Comparison of ENCODE assay signal across 8 mouse cellular contexts in the genomic region with DNA sequence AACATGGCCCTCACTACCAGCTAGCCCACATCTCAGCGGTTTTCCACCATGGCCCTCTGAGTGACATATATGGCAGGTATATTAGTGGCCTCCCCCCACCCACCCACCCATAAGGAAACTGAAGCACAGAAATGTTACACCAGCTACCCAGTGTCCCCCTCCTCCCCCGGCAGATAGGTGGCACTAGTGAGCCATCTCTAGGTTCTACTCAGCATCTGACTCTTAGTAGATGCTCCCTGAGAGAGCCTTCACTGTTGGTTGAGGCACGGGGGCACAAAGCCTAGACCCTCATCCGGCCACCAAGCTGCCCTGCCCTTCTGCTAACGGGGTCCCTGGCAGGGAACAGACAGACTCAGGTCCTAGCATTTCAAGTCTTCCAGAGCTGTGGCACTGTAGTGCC. TPM values are rescaled to one million over a fixed set of nuclear protein-coding genes. Genes with fewer than 3 reads are reported as not detected.
DNase-seq lines count a peak whose midpoint lies in the region; ATAC-seq and TF ChIP-seq lines count a peak whose summit lies in the region.

No protein-coding gene starts in this region.

- H3K27me3 ChIP-seq in heart, embryonic 11.5 days (ENCODE audit: control insufficient read depth, insufficient read depth, low read length), result no peaks in the 10 kb centered on the region
- H3K27me3 ChIP-seq in forebrain, postnatal 0 days (ENCODE audit: insufficient read depth, low read length), result no peaks in the 10 kb centered on the region
- no peaks in the 10 kb centered on the region for H3K27me3 ChIP-seq in neural tube, embryonic 13.5 days

- H3K9ac ChIP-seq in heart, embryonic 11.5 days (ENCODE audit: low read depth, low read length), result no peak overlapping the region
- no peak overlapping the region for H3K9ac ChIP-seq in forebrain, postnatal 0 days
- H3K9ac ChIP-seq in neural tube, embryonic 13.5 days, result 0 out of 2 replicates have a peak overlapping the region, but pooled peaks have one; percentile 31

- TF ChIP-seq CTCF in forebrain, postnatal 0 days (IDR thresholded peaks at IDR 0.05; ENCODE audit: low read depth), result peak; percentile 65

- no peak overlapping the region for H3K27ac ChIP-seq in heart, embryonic 11.5 days (ENCODE audit: low read depth, low read length)
- H3K27ac ChIP-seq in forebrain, postnatal 0 days (ENCODE audit: low read depth, low read length), result no peak overlapping the region
- peak overlapping the region; percentile 95 for H3K27ac ChIP-seq in neural tube, embryonic 13.5 days (replicated peaks)

- H3K4me1 ChIP-seq in heart, embryonic 11.5 days (ENCODE audit: control insufficient read depth, insufficient read depth, low read length), result peaks cover 70% of the 10 kb centered on the region
- peaks cover 23% of the 10 kb centered on the region for H3K4me1 ChIP-seq in forebrain, postnatal 0 days (ENCODE audit: insufficient read depth)
- H3K4me1 ChIP-seq in neural tube, embryonic 13.5 days (replicated peaks), result peaks cover 92% of the 10 kb centered on the region

- no peaks in the 10 kb centered on the region for H3K36me3 ChIP-seq in heart, embryonic 11.5 days (ENCODE audit: control insufficient read depth, insufficient read depth, low read length)
- no peaks in the 10 kb centered on the region for H3K36me3 ChIP-seq in forebrain, postnatal 0 days (ENCODE audit: insufficient read depth)
- no peaks in the 10 kb centered on the region for H3K36me3 ChIP-seq in neural tube, embryonic 13.5 days

- H3K4me3 ChIP-seq in heart, embryonic 11.5 days (ENCODE audit: low read depth, low read length), result no peak overlapping the region
- H3K4me3 ChIP-seq in forebrain, postnatal 0 days (ENCODE audit: low read depth, low read length), result no peak overlapping the region
- H3K4me3 ChIP-seq in neural tube, embryonic 13.5 days, result no peak overlapping the region

- H3K4me2 ChIP-seq in heart, embryonic 11.5 days, result no peak overlapping the region
- no peak overlapping the region for H3K4me2 ChIP-seq in forebrain, postnatal 0 days (ENCODE audit: low read depth)
- H3K4me2 ChIP-seq in neural tube, embryonic 13.5 days, result no peak overlapping the region

- DNase-seq in heart, adult 8-10 months (ENCODE audit: low spot score), result peak; percentile 55
- peak; percentile 23 to 49 for DNase-seq in B cell, adult 2 months
- DNase-seq in adrenal gland, adult 2 months, result peak; percentile 63
- DNase-seq in forebrain, postnatal 0 days, result no peak
- DNase-seq in kidney, postnatal 4 days, result peak; percentile 73 to 78

- no peaks in the 10 kb centered on the region for H3K9me3 ChIP-seq in heart, embryonic 11.5 days (replicated peaks; ENCODE audit: control insufficient read depth, low read length)
- H3K9me3 ChIP-seq in forebrain, postnatal 0 days (ENCODE audit: low read length), result no peaks in the 10 kb centered on the region
- no peaks in the 10 kb centered on the region for H3K9me3 ChIP-seq in neural tube, embryonic 13.5 days

- 58% methylated on average over 4 of the region's 5 CpGs for WGBS in heart, embryonic 11.5 days (ENCODE audit: insufficient replicate concordance)
- WGBS in forebrain, postnatal 0 days, result 56% methylated on average over 5 of the region's 5 CpGs
- 60% methylated on average over 5 of the region's 5 CpGs for WGBS in neural tube, embryonic 13.5 days

- no peak for ATAC-seq in heart, embryonic 11.5 days (replicated peaks; ENCODE audit: insufficient number of reproducible peaks, low FRiP score, low TSS enrichment)
- 0 out of 2 replicates have a peak, but pooled peaks have one; percentile 19 for ATAC-seq in forebrain, postnatal 0 days
- no peak for ATAC-seq in neural tube, embryonic 13.5 days (ENCODE audit: low read depth)
- ATAC-seq in erythroid progenitor cell, adult 5-6 weeks (replicated peaks; ENCODE audit: low FRiP score, poor library complexity, severe bottlenecking), result no peak

RNA-seq across cellular contexts. Expression of a gene that starts 38.2 kb away (rescaled TPM):
- total RNA-seq in heart, adult 8-10 months (2022), result 10 to 100 TPM; 25.5 to 32.4 (median 31.1) TPM
- 4.0 and 5.6 TPM in 2 replicates for polyA plus RNA-seq in heart, embryonic 11.5 days (2014; fragmentation: Nextera tagmentation; extraction: Ambion mirVana)
- total RNA-seq in adrenal gland, adult 2 months (2021), result 10 to 100 TPM; 23.7 to 37.6 TPM
- polyA plus RNA-seq in adrenal gland, adult 2 months (2012; rRNA removed), result 8.1 and 8.7 TPM in 2 replicates
- 13.5 TPM in 2 replicates for total RNA-seq in forebrain, postnatal 0 days (2014; rRNA removed)
- polyA plus RNA-seq in forebrain, postnatal 0 days (2015; fragmentation: Nextera tagmentation; extraction: Ambion mirVana), result 1.9 and 2.4 TPM in 2 replicates
- polyA plus RNA-seq in neural tube, embryonic 13.5 days (2015; fragmentation: Nextera tagmentation; extraction: Ambion mirVana), result 3.7 and 4.2 TPM in 2 replicates
- 38.1 and 80.0 TPM in 2 replicates for total RNA-seq in erythroid progenitor cell, adult 5-6 weeks (2015; ENCODE audit: low replicate concordance)
- total RNA-seq in erythroid progenitor cell, adult 5-6 weeks (2017; ENCODE audit: low replicate concordance), result 19.3 and 24.7 TPM in 2 replicates

RNA-seq across cellular contexts. Expression of a gene that starts 38.5 kb away (rescaled TPM):
- 100 to 1,000 TPM in 1 of 4 experiments, 10 to 100 TPM in 3; 88.6 to 103 (median 93.1) TPM for total RNA-seq in heart, adult 8-10 months (2022)
- polyA plus RNA-seq in heart, embryonic 11.5 days (2014; fragmentation: Nextera tagmentation; extraction: Ambion mirVana), result 62.4 and 64.4 TPM in 2 replicates
- 100 to 1,000 TPM; 109 to 117 TPM for total RNA-seq in adrenal gland, adult 2 months (2021)
- polyA plus RNA-seq in adrenal gland, adult 2 months (2012; rRNA removed), result 9.2 and 11.0 TPM in 2 replicates
- total RNA-seq in forebrain, postnatal 0 days (2014; rRNA removed), result 124 and 126 TPM in 2 replicates
- 92.5 and 102 TPM in 2 replicates for polyA plus RNA-seq in forebrain, postnatal 0 days (2015; fragmentation: Nextera tagmentation; extraction: Ambion mirVana)
- polyA plus RNA-seq in neural tube, embryonic 13.5 days (2015; fragmentation: Nextera tagmentation; extraction: Ambion mirVana), result 107 and 109 TPM in 2 replicates
- 121 and 122 TPM in 2 replicates for total RNA-seq in erythroid progenitor cell, adult 5-6 weeks (2015; ENCODE audit: low replicate concordance)
- 162 and 177 TPM in 2 replicates for total RNA-seq in erythroid progenitor cell, adult 5-6 weeks (2017; ENCODE audit: low replicate concordance)

RNA-seq across cellular contexts. Expression of a gene that starts 57.7 kb away (rescaled TPM):
- 10 to 100 TPM; 38.2 to 46.2 (median 40.0) TPM for total RNA-seq in heart, adult 8-10 months (2022)
- polyA plus RNA-seq in heart, embryonic 11.5 days (2014; fragmentation: Nextera tagmentation; extraction: Ambion mirVana), result 6.3 and 7.8 TPM in 2 replicates
- 10 to 100 TPM; 19.0 to 26.9 TPM for total RNA-seq in adrenal gland, adult 2 months (2021)
- polyA plus RNA-seq in adrenal gland, adult 2 months (2012; rRNA removed), result 35.3 and 38.0 TPM in 2 replicates
- 66.1 and 68.0 TPM in 2 replicates for total RNA-seq in forebrain, postnatal 0 days (2014; rRNA removed)
- polyA plus RNA-seq in forebrain, postnatal 0 days (2015; fragmentation: Nextera tagmentation; extraction: Ambion mirVana), result 15.5 and 16.2 TPM in 2 replicates
- 14.5 and 15.8 TPM in 2 replicates for polyA plus RNA-seq in neural tube, embryonic 13.5 days (2015; fragmentation: Nextera tagmentation; extraction: Ambion mirVana)
- not detected in 2 replicates for total RNA-seq in erythroid progenitor cell, adult 5-6 weeks (2015; ENCODE audit: low replicate concordance)
- total RNA-seq in erythroid progenitor cell, adult 5-6 weeks (2017; ENCODE audit: low replicate concordance), result 0.64 and 6.3 TPM in 2 replicates
